21 mouse cellular contexts compared by ENCODE assay signal in genomic region chr3:65471796-65472195, GRCm38 (mm10). TPM values are rescaled to one million over a fixed set of nuclear protein-coding genes. Genes with fewer than 3 reads are reported as not detected.
DNase-seq lines count a peak whose midpoint lies in the region; ATAC-seq lines count a peak whose summit lies in the region.
"Had no signal": no experiment of that assay in that cellular context is flagged by ENCODE, and none has a peak within 500 bp of the region (broad histone marks: within the 10 kb centered on the region; RNA-seq: fewer than 3 reads in every experiment).

No protein-coding gene starts in this region.

- intact Hi-C loops in gastrocnemius, postnatal 14 days (cut with DNase I; ENCODE audit: low total_unique reads) = no loop called here

- DNase-seq in gastrocnemius, adult 18-20 months (ENCODE audit: low spot score) = peak; percentile 89
- no peak for DNase-seq in gastrocnemius, postnatal 4 days (ENCODE audit: low spot score in 2 of 2)
- DNase-seq in testis, postnatal 14 days (ENCODE audit: low spot score) = peak; percentile 50
- no peak for DNase-seq in testis, postnatal 10 days (ENCODE audit: low spot score)
- DNase-seq in gastrocnemius, postnatal 14 days = peak; percentile 21
- DNase-seq: adrenal gland, postnatal 36 days; B cell, adult 2 months; cerebellum, adult 2 months; cerebellum, postnatal 36 days; embryo, embryonic 11 days; kidney, adult 8-10 months; liver; lung, adult 2 months; lung, postnatal 10 days; right cerebral cortex, adult 18-20 months had no signal

- ATAC-seq in inflammation-experienced regulatory T-cells, adult 6 months = no peak
- ATAC-seq in frontal cortex, adult (ENCODE audit: low TSS enrichment) = no peak
- ATAC-seq: forebrain, embryonic 14.5 days; hindbrain, embryonic 16.5 days; intestine, embryonic 15.5 days; midbrain, embryonic 13.5 days had no signal

RNA-seq across cellular contexts. Expression of gene Tiparp, which starts 56.4 kb away (rescaled TPM):
- total RNA-seq in gastrocnemius, adult 18-20 months (2021) = 10 to 100 TPM; 14.0 to 41.9 TPM
- total RNA-seq in gastrocnemius, postnatal 4 days (2021) = 10 to 100 TPM; 11.5 to 12.6 TPM
- total RNA-seq in gastrocnemius, postnatal 14 days (2021) = 10 to 100 TPM in 1 of 2 experiments, 1 to 10 TPM in 1; 8.9 to 12.6 TPM
- 1 to 10 TPM; 3.2 to 9.1 (median 7.9) TPM for polyA plus RNA-seq in inflammation-experienced regulatory T-cells, adult 6 months (2017; shearing (Covaris generic))

Comparison
In these comparisons a context has a peak if more than half of its experiments do, and no peak if none do; other contexts are left out.
1. DNase-seq: peak in gastrocnemius, adult 18-20 months (single experiment), testis, postnatal 14 days (single experiment) and gastrocnemius, postnatal 14 days (single experiment); none in gastrocnemius, postnatal 4 days (0 of 2) and testis, postnatal 10 days (single experiment).